Mouse (Mus musculus): Measurements from ENCODE around the gene Aldh4a1. TPM values are rescaled to one million over a fixed set of nuclear protein-coding genes. Genes with fewer than 3 reads are reported as not detected.

Aldh4a1 gene
- polyA plus RNA-seq, 1 experiment from 2014 or later: 14.6 TPM

DNA sequence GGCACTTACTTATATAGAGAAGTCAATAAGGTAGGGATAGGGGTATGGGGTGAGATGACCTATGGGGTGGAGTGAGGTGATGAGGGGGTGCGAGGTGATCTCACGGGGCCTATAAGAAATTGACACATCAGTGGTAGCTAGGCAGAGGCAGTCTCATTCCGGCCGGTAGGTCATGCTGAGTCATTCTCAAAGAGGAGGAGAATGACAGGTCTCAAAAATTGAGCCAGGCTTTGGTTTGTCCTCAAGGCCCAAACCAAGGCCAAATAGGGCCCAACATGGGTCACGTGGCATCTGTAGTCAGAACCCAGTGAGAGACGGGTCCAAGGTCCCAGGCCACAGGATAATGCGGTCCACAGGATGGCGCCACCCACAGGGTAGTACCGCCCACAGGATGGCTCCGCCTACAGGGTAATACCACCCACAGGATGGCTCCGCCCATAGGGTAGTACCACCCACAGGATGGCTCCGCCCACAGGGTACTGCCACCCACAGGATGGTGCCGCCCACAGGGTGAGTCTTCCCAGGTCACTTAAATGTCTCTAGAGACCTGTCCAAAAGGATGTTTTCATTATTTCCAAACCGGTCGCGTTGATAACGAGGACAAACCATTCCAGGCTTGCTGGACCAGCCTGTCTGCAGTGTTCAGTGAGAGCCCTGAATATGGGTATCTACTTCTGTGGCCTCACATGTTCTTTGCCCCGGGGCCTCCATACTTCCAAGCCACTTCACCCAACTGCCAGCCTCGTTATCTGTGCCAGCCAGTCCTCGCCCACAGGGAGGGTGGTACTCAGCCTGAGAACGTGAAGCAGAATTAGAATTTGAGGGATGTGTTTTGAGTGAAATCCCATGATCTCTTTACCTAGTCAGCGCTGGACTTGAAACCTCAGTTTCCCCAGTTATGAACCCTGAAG lies 61.3 kb downstream of the Aldh4a1 start:
- no peak overlapping the region for H3K4me2 ChIP-seq (replicated peaks; ENCODE audit: low read depth, low read length)
- no peak overlapping the region for H3K4me3 ChIP-seq (ENCODE audit: low read depth, low read length)
- ATAC-seq (ENCODE audit: insufficient number of reproducible peaks, insufficient read depth, low FRiP score, low read depth): no peak
- H3K9me3 ChIP-seq (ENCODE audit: control insufficient read depth, low read depth, low read length): no peaks in the 10 kb centered on the region
- H3K27ac ChIP-seq (ENCODE audit: low read length): no peak overlapping the region
- no peaks in the 10 kb centered on the region for H3K27me3 ChIP-seq (ENCODE audit: control insufficient read depth, insufficient read depth, low read length)
- no peaks in the 10 kb centered on the region for H3K36me3 ChIP-seq (ENCODE audit: control insufficient read depth, insufficient read depth, low read length)
- WGBS: 76% methylated on average over 22 of the region's 22 CpGs
- H3K9ac ChIP-seq (replicated peaks; ENCODE audit: low read depth, low read length): no peak overlapping the region
- H3K4me1 ChIP-seq (ENCODE audit: control insufficient read depth, insufficient read depth, low read length): no peaks in the 10 kb centered on the region

- no peaks in the 10 kb centered on the region for H3K9me3 ChIP-seq (ENCODE audit: control insufficient read depth, low read depth, low read length)
- no peak overlapping the region for H3K4me2 ChIP-seq (replicated peaks; ENCODE audit: low read depth, low read length)
- no peaks in the 10 kb centered on the region for H3K36me3 ChIP-seq (ENCODE audit: control insufficient read depth, insufficient read depth, low read length)
- H3K27ac ChIP-seq (ENCODE audit: low read length): no peak overlapping the region
- no peak for ATAC-seq (ENCODE audit: insufficient number of reproducible peaks, insufficient read depth, low FRiP score, low read depth)
- H3K9ac ChIP-seq (replicated peaks; ENCODE audit: low read depth, low read length): no peak overlapping the region
- H3K4me3 ChIP-seq (ENCODE audit: low read depth, low read length): no peak overlapping the region
- no peaks in the 10 kb centered on the region for H3K27me3 ChIP-seq (ENCODE audit: control insufficient read depth, insufficient read depth, low read length)
- H3K4me1 ChIP-seq (ENCODE audit: control insufficient read depth, insufficient read depth, low read length): 0 out of 2 replicates have a peak, but pooled peaks cover 1% of the 10 kb centered on the region
- 6% methylated on average over 3 of the region's 3 CpGs for WGBS
Observed at GRCm38 (mm10) chr4:139684639-139685017, 62.0 kb downstream of the Aldh4a1 start.

- Histone ChIP-seq H3K4me2 (replicated peaks; ENCODE audit: low read depth, low read length) (no peak overlapping the region), H3K9ac (replicated peaks; ENCODE audit: low read depth, low read length) (no peak overlapping the region), H3K4me3 (ENCODE audit: low read depth, low read length) (no peak overlapping the region), H3K27me3 (ENCODE audit: control insufficient read depth, insufficient read depth, low read length) (no peaks in the 10 kb centered on the region), H3K36me3 (ENCODE audit: control insufficient read depth, insufficient read depth, low read length) (no peaks in the 10 kb centered on the region), H3K9me3 (ENCODE audit: control insufficient read depth, low read depth, low read length) (no peaks in the 10 kb centered on the region), H3K27ac (ENCODE audit: low read length) (peak overlapping the region; percentile 15; the same call in 1 of the 2 replicates), H3K4me1 (ENCODE audit: control insufficient read depth, insufficient read depth, low read length) (0 out of 2 replicates have a peak, but pooled peaks cover 3% of the 10 kb centered on the region)
- WGBS: 53% methylated on average over 9 of the region's 9 CpGs
- ATAC-seq (ENCODE audit: insufficient number of reproducible peaks, insufficient read depth, low FRiP score, low read depth): peak; percentile 60
Observed at GRCm38 (mm10) chr4:139688058-139688457, 65.4 kb downstream of the Aldh4a1 start.

DNA sequence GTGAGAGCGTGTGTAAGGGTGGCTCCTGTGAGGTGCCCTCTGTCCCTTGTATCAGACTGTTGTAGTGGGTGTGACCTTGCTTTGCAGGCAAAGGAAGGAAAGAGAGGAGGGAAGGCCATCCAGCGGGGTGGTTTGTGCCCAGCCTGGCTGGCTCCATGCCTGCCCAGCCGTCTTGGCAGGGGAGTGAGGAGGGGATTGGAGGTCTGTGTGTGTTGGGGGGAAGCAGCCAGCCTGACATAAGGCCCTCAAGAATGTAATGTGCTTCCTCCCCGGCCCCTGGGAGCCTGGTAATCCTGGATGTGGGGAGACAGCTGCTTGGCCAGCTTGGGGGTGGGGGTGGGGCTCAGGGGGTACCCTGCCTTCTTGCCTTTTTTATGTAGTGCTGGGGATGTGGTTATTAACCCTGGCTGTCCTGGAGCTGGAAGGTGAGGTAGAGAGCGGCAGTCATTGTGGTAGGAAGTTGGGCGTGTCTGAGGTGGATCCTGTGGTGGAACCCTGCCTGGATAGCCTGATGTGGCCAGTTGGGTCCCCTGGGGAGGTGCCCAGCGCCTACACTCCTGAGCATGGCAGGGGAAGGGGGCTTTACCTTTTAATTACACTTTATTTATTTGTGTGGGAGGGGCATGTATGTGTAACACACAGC lies 67.1 kb downstream of the Aldh4a1 start:
- H3K9ac ChIP-seq (replicated peaks; ENCODE audit: low read depth, low read length): no peak overlapping the region
- no peak overlapping the region for H3K4me3 ChIP-seq (ENCODE audit: low read depth, low read length)
- no peaks in the 10 kb centered on the region for H3K9me3 ChIP-seq (ENCODE audit: control insufficient read depth, low read depth, low read length)
- H3K4me2 ChIP-seq (replicated peaks; ENCODE audit: low read depth, low read length): no peak overlapping the region
- ATAC-seq (ENCODE audit: insufficient number of reproducible peaks, insufficient read depth, low FRiP score, low read depth): no peak
- H3K4me1 ChIP-seq (ENCODE audit: control insufficient read depth, insufficient read depth, low read length): 0 out of 2 replicates have a peak, but pooled peaks cover 3% of the 10 kb centered on the region
- H3K27me3 ChIP-seq (ENCODE audit: control insufficient read depth, insufficient read depth, low read length): no peaks in the 10 kb centered on the region
- 34% methylated on average over 7 of the region's 7 CpGs for WGBS
- H3K27ac ChIP-seq (ENCODE audit: low read length): no peak overlapping the region
- no peaks in the 10 kb centered on the region for H3K36me3 ChIP-seq (ENCODE audit: control insufficient read depth, insufficient read depth, low read length)

DNA sequence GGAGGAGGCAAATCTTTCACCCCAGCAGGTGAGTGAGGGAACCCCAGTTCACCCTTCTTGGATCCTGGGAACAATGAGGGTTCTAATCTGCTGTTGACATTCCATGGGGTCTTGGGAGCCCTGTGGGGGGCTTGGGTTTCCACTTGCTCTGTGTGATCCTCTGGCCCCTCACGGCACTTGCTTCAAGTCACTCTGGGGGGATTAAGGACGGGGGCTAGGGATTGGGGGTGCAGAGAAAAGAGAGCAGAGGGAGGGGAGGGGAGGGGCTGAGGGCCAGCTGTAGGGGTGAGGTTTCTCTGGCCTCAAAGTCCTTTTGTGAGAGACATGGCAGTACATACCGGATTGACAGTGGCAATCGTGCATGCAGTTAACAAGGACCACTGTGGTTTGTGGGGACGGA lies 70.6 kb downstream of the Aldh4a1 start:
- Histone ChIP-seq H3K36me3 (ENCODE audit: control insufficient read depth, insufficient read depth, low read length) (no peaks in the 10 kb centered on the region), H3K9me3 (ENCODE audit: control insufficient read depth, low read depth, low read length) (no peaks in the 10 kb centered on the region), H3K4me1 (ENCODE audit: control insufficient read depth, insufficient read depth, low read length) (peaks cover 11% of the 10 kb centered on the region; the same call in 1 of the 2 replicates), H3K27me3 (ENCODE audit: control insufficient read depth, insufficient read depth, low read length) (no peaks in the 10 kb centered on the region), H3K9ac (replicated peaks; ENCODE audit: low read depth, low read length) (no peak overlapping the region), H3K4me2 (replicated peaks; ENCODE audit: low read depth, low read length) (no peak overlapping the region), H3K27ac (ENCODE audit: low read length) (no peak overlapping the region), H3K4me3 (ENCODE audit: low read depth, low read length) (no peak overlapping the region)
- WGBS: 46% methylated on average over 5 of the region's 5 CpGs
- ATAC-seq (ENCODE audit: insufficient number of reproducible peaks, insufficient read depth, low FRiP score, low read depth): no peak

DNA sequence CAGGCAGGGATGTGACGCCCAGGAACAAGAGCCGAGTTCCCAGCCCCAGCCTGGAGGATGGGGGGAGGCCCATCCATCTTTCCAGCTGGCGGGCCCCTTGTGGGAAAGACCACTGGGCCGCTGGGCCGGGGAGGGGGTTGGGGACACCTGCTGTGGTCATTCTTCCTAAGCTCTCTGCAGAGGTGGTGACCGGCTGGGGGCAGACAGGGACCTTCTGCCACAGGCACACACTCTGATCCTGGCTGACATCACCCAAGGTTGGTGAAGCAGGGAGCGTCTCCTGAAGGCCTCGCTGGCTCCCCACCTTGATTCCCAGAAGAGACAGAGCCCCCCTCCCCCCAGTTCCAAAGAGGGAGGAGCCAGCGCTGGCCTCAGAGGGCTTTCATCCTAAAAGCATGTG lies 75.1 kb downstream of the Aldh4a1 start:
- Histone ChIP-seq H3K4me1 (ENCODE audit: control insufficient read depth, insufficient read depth, low read length) (peaks cover 8% of the 10 kb centered on the region; the same call in 1 of the 2 replicates), H3K4me2 (replicated peaks; ENCODE audit: low read depth, low read length) (no peak overlapping the region), H3K9ac (replicated peaks; ENCODE audit: low read depth, low read length) (no peak overlapping the region), H3K9me3 (ENCODE audit: control insufficient read depth, low read depth, low read length) (no peaks in the 10 kb centered on the region), H3K36me3 (ENCODE audit: control insufficient read depth, insufficient read depth, low read length) (no peaks in the 10 kb centered on the region), H3K4me3 (ENCODE audit: low read depth, low read length) (no peak overlapping the region), H3K27me3 (ENCODE audit: control insufficient read depth, insufficient read depth, low read length) (no peaks in the 10 kb centered on the region), H3K27ac (ENCODE audit: low read length) (no peak overlapping the region)
- 9% methylated on average over 9 of the region's 9 CpGs for WGBS
- no peak for ATAC-seq (ENCODE audit: insufficient number of reproducible peaks, insufficient read depth, low FRiP score, low read depth)

GRCm38 (mm10) chr4:139698602-139699001 lies 75.9 kb downstream of the Aldh4a1 start:
- Histone ChIP-seq H3K27ac (ENCODE audit: low read length) (no peak overlapping the region), H3K9me3 (ENCODE audit: control insufficient read depth, low read depth, low read length) (no peaks in the 10 kb centered on the region), H3K27me3 (ENCODE audit: control insufficient read depth, insufficient read depth, low read length) (no peaks in the 10 kb centered on the region), H3K9ac (replicated peaks; ENCODE audit: low read depth, low read length) (no peak overlapping the region), H3K4me2 (replicated peaks; ENCODE audit: low read depth, low read length) (no peak overlapping the region), H3K36me3 (ENCODE audit: control insufficient read depth, insufficient read depth, low read length) (no peaks in the 10 kb centered on the region), H3K4me1 (ENCODE audit: control insufficient read depth, insufficient read depth, low read length) (peaks cover 8% of the 10 kb centered on the region; the same call in 1 of the 2 replicates), H3K4me3 (ENCODE audit: low read depth, low read length) (no peak overlapping the region)
- 30% methylated on average over 8 of the region's 8 CpGs for WGBS
- no peak for ATAC-seq (ENCODE audit: insufficient number of reproducible peaks, insufficient read depth, low FRiP score, low read depth)

All from stomach, embryonic 14.5 days (tissue).